Mouse (Mus musculus) CH12.LX (cell line): ENCODE results near the gene Ndufa8.

ENCODE experiments used
- CHD2 ChIP-seq: IDR thresholded peaks from 2 replicates; pipeline ENCODE4 v1.6.1; 2011; ENCODE audit warnings: low read length, improper control_type of control experiment
- CTCF ChIP-seq, 2 experiments: IDR thresholded peaks in 1 of 2; conservative IDR thresholded peaks in 1 of 2; 2 replicates each; pipeline ENCODE4 v1.5.1; 2011 to 2012; ENCODE audit warnings: low read depth in 2 of 2, low read length in 2 of 2, improper control_type of control experiment in 1 of 2, inconsistent platforms in 1 of 2, mild to moderate bottlenecking in 1 of 2, moderate library complexity in 1 of 2
- MAZ ChIP-seq: IDR thresholded peaks from 2 replicates; pipeline ENCODE4 v1.6.1; 2012; ENCODE audit warnings: low read depth, mild to moderate bottlenecking, inconsistent platforms, low read length, improper control_type of control experiment, moderate library complexity
- POLR2A ChIP-seq: IDR thresholded peaks from 2 replicates; pipeline ENCODE4 v1.6.1; 2011; ENCODE audit warnings: low read depth, mild to moderate bottlenecking, improper control_type of control experiment, low read length
- RAD21 ChIP-seq: IDR thresholded peaks from 2 replicates; pipeline ENCODE4 v1.6.1; 2011; ENCODE audit warnings: low read depth, mild to moderate bottlenecking, low read length, improper control_type of control experiment, moderate library complexity
- TBP ChIP-seq: conservative IDR thresholded peaks from 2 replicates; pipeline ENCODE4 v1.6.1; 2011; ENCODE audit warnings: low read depth, low read length, improper control_type of control experiment

DNA sequence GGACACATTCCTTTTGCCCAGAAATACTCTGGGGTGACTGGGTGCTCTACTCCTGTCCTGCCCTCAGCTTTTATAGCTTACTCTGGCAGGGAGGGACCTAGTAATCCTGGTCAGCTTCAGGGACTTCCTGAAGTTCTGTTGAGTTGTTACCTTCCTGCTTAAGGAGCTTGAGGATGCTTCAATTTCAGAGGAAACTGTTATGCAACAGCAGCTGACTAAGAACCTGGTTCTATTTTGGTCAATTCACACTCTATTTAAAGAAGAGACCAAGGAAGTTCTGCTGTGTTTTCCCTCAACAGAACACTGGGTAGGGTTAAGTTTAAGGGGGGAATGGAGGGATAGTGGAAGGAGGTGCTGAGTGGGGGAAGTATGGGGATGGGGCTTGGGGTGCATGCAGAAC, 50.0 kb downstream of the Ndufa8 start:
- no peak for TF ChIP-seq MAZ
- TF ChIP-seq TBP: no peak
- TF ChIP-seq CTCF (conservative IDR thresholded peaks at IDR 0.05 in 1 of 2, IDR thresholded peaks at IDR 0.05 in 1 of 2; ENCODE audit: low read depth in 2 of 2, low read length in 2 of 2): no peak
- no peak for TF ChIP-seq RAD21
- no peak for TF ChIP-seq POLR2A
- TF ChIP-seq CHD2: no peak
